Mouse (Mus musculus) limb, embryonic 13.5 days (tissue): ENCODE measurements around the gene Mapkapk3. TPM values are rescaled to one million over a fixed set of nuclear protein-coding genes. Genes with fewer than 3 reads are reported as not detected.

Source experiments
- ATAC-seq: fragments of 200-750 bp; cut with Nextera tagmentation; 2 replicates; pipeline ENCODE4 v1.8.0; 2017; ENCODE audit warnings: low read depth, moderate number of reproducible peaks, moderate TSS enrichment; ENCODE audit not compliant: low FRiP score
- H3K27ac ChIP-seq: fragments of 300-500 bp; sonication (generic); 2 replicates; pipeline ENCODE4 v1.5.1; 2015; ENCODE audit warnings: inconsistent platforms, mild to moderate bottlenecking, moderate library complexity
- H3K27me3 ChIP-seq: fragments of 300-500 bp; sonication (generic); 2 replicates; pipeline ENCODE4 v1.6.1; 2015; ENCODE audit warnings: mild to moderate bottlenecking, inconsistent platforms
- H3K36me3 ChIP-seq: fragments of 300-500 bp; sonication (generic); 2 replicates; pipeline ENCODE4 v1.6.1; 2015; ENCODE audit warnings: inconsistent platforms, mild to moderate bottlenecking, moderate library complexity
- H3K4me1 ChIP-seq: fragments of 300-500 bp; sonication (generic); 2 replicates; pipeline ENCODE4 v1.6.1; 2015; ENCODE audit warnings: inconsistent platforms
- H3K4me2 ChIP-seq: fragments of 300-500 bp; sonication (generic); replicated peaks from 2 replicates; pipeline ENCODE4 v1.6.1; 2015; ENCODE audit warnings: inconsistent platforms, mild to moderate bottlenecking, moderate library complexity
- H3K4me3 ChIP-seq: fragments of 300-500 bp; sonication (generic); 2 replicates; pipeline ENCODE4 v1.5.1; 2015; ENCODE audit warnings: moderate library complexity, mild to moderate bottlenecking, inconsistent platforms
- H3K9ac ChIP-seq: fragments of 300-500 bp; sonication (generic); 2 replicates; pipeline ENCODE4 v1.6.1; 2015; ENCODE audit warnings: mild to moderate bottlenecking, inconsistent platforms
- H3K9me3 ChIP-seq: fragments of 300-500 bp; sonication (generic); 2 replicates; pipeline ENCODE4 v1.6.1; 2016; ENCODE audit warnings: inconsistent platforms
- WGBS: fragments of 180-500 bp; shearing (Covaris S2); methylation state at CpG from one replicate; pipeline ENCODE4 v1.1.7; 2015; 5-methylcytosine and 5-hydroxymethylcytosine counted together
- polyA plus RNA-seq: library from polyadenylated mRNA; unstranded; fragments of >200 nt; fragmentation: Nextera tagmentation; extraction: Ambion mirVana; gene quantifications from 2 replicates; pipeline ENCODE4 v1.2.1, GENCODE M21; 2015

Mapkapk3 gene
- polyA plus RNA-seq, result 6.3 and 6.7 TPM in 2 replicates

DNA sequence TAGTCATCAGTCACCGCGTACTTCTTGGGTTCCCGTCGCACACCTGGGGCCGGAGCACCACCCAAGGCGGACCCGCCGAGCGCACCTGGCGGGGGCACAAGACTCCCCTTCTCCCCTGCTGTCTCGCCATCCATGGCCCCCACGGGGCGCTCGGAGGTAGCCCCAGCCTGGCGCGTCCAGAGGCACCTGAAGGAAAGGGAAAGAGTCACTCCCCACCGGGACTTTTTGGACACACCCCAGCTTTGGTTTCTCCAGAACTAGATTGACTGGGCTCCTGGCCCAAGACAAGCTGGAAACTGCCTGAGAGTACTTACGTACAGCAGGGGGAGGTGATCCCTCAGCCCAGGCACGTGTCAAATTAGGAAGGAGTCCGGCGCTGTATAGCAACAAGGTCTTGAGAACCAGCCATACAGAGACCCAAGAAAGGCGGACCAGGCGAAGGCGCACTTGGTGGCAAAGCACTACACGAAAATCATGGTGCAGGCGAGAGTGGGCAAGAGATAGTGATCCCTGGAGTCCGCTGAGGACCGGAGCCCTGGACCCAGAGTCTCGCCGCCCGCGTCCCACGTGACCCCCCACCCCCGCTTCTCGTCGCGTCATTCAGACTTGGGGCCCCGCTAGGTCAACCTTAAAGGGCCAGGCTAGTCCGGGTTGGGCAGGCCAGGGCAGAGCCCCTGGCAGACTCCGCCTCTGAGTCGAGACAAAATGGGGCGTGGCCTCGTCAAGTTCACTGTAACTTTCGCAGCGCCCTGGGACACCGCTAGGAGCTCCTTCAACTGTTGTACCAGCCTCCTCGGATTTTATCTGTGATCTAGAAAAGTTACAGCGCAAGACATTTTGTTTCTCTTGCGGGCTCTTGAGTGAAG lies at the start of gene Mapkapk3:
Gene Mapkapk3 (minus strand): TSS at position 667 of the 866 bp plus-strand sequence.
- peak; percentile 80 for ATAC-seq
- Histone ChIP-seq H3K27me3 (peaks cover 14% of the 10 kb centered on the region), H3K27ac (no peak within 1 kb of the TSS), H3K36me3 (no peaks in the 10 kb centered on the region), H3K4me2 (peak within 1 kb of the TSS; percentile 89), H3K9ac (peak within 1 kb of the TSS; percentile 62), H3K4me1 (peaks cover 12% of the 10 kb centered on the region), H3K9me3 (no peaks in the 10 kb centered on the region), H3K4me3 (peak within 1 kb of the TSS; percentile 53)
- WGBS, result 2% methylated on average over 49 of the region's 49 CpGs

DNA sequence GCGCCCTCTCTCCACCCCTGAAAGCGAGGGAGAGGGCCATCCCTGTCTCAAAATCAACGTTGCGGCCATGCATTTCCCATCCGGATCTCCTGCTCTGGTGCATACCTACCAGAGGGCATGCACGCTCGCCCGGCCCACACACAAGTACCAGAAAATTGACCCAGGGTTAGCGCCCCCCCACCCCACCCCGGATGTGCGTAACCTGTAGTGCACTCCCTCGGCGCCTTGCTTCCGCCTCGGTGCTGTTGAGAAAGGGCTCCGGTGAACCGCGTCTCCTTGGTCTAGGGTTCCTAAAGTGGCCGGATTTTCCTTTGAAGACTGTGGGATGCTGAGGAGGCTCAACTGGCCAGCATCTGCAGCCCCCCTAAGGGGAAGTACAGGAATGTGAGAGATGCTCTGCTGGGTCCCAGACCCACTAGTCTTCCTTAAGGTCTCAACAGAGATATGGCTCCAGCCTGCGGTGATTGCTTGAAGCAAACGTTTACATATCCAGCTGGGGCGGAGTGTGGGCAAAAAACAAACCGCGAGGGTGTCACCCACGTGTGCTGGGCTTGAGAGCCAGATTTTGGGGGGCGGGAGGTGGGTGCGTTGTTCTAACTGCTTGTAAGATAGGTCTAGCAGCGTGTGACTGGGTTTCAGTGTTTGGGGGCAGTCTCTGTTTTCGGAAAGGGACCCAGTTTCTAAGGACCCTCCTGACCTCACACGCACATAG lies 48.7 kb upstream of the Mapkapk3 start, which contains the start of gene Hemk1:
Gene Hemk1 (minus strand): TSS at position 179 of the 712 bp plus-strand sequence.
- H3K9me3 ChIP-seq, result no peaks in the 10 kb centered on the region
- peaks cover 22% of the 10 kb centered on the region for H3K27me3 ChIP-seq
- no peak within 1 kb of the TSS; the same call in 1 of the 2 replicates for H3K27ac ChIP-seq
- peaks cover 19% of the 10 kb centered on the region for H3K4me1 ChIP-seq
- peak within 1 kb of the TSS; percentile 80 for H3K9ac ChIP-seq
- peak; percentile 69 for ATAC-seq
- H3K4me2 ChIP-seq, result peak within 1 kb of the TSS; percentile 90
- H3K4me3 ChIP-seq, result peak within 1 kb of the TSS; percentile 60
- WGBS, result 5% methylated on average over 30 of the region's 30 CpGs
- 0 out of 2 replicates have a peak, but pooled peaks cover 5% of the 10 kb centered on the region for H3K36me3 ChIP-seq

DNA sequence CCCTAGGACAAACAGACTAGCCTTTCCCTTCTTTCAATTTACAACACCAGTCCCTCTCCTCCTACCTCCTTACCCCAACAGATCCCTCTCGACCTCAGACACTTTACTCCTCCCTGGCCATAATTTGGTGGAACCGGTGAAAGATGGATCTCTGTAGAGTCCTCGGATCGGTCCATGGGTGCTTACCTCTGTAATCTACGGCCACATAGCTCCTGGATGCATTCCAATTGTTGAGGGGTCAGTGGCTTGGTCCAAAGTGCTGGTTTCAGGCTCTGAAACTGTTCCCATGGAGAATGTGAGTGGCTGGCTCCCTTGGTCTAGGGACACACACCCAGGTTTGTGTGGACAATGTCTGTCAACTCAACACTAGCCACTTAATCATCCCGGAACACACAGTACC lies 46.7 kb upstream of the Mapkapk3 start:
- Histone ChIP-seq H3K4me1 (peaks cover 19% of the 10 kb centered on the region), H3K9ac (no peak overlapping the region), H3K27me3 (peaks cover 4% of the 10 kb centered on the region), H3K4me2 (no peak overlapping the region), H3K4me3 (no peak overlapping the region), H3K9me3 (no peaks in the 10 kb centered on the region), H3K36me3 (peaks cover 12% of the 10 kb centered on the region), H3K27ac (no peak overlapping the region)
- 87% methylated on average over 6 of the region's 6 CpGs for WGBS
- ATAC-seq, result no peak

DNA sequence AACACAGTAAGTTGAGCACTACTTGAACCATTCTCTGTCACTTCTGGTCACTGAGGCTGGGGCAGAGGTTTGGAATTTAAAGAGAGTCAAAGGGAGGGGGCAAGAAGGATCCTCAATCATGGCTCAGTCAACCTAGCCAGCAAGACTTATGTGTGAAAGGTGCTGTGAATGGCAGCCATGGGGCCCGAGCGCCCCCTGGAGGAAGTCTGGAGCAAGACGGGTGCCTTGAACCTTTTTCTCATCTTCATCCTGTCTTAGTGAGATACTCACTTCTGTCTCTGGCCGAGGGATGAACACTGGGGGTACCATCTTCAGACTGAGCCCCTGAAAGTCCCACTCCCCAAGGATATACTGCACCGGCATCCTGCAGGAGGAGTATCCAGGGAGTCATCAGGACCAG lies 46.2 kb upstream of the Mapkapk3 start:
- Histone ChIP-seq H3K4me1 (peaks cover 14% of the 10 kb centered on the region), H3K4me3 (no peak overlapping the region), H3K36me3 (peaks cover 12% of the 10 kb centered on the region), H3K4me2 (no peak overlapping the region), H3K27me3 (no peaks in the 10 kb centered on the region), H3K9ac (no peak overlapping the region), H3K27ac (no peak overlapping the region), H3K9me3 (no peaks in the 10 kb centered on the region)
- no peak for ATAC-seq
- WGBS, result 11% methylated on average over 5 of the region's 5 CpGs

DNA sequence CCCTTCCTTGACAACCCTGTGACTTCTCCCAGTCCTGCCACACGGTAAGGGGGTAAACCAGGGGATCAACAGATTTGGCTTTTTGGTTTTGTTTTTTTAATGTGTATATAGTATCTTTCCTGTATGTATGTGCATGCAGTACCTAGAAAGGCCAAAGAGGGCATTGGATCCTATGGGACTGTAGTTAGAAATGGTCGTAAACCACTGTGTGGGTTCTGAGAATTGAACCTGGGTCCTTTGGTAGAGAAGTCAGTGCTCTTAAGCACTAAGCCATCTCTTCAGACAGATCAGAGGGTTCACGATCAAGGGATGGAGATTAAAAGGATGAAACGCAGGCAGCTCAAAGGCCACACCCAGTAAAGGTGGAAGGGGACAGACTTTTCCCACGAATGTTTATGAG lies 45.4 kb upstream of the Mapkapk3 start:
- no peaks in the 10 kb centered on the region for H3K27me3 ChIP-seq
- ATAC-seq, result no peak
- no peak overlapping the region for H3K27ac ChIP-seq
- no peaks in the 10 kb centered on the region for H3K9me3 ChIP-seq
- no peak overlapping the region for H3K9ac ChIP-seq
- no peak overlapping the region for H3K4me2 ChIP-seq
- peaks cover 16% of the 10 kb centered on the region for H3K36me3 ChIP-seq
- 92% methylated on average over 5 of the region's 5 CpGs for WGBS
- peaks cover 13% of the 10 kb centered on the region for H3K4me1 ChIP-seq
- H3K4me3 ChIP-seq, result no peak overlapping the region

DNA sequence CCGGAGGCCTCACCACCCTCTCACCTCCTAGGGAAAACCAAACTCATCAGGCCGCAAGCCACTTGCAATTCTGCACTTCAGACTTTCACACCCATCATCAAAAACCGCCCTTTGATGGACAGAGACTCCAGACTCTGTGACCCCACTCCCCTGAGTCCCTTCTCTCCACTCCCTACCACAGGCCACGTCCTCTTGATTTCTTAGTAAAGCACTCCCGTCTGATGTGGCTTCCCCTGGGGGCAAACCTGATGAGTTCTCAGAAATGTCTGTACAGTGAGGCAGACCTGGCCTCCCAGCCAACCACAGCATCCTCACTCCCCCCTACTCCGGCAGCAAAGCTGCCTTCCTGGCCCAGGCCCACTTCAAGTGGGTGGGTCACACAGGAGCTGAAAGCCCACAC lies 44.7 kb upstream of the Mapkapk3 start:
- Histone ChIP-seq H3K4me1 (peaks cover 13% of the 10 kb centered on the region), H3K4me2 (no peak overlapping the region), H3K27me3 (no peaks in the 10 kb centered on the region), H3K36me3 (peaks cover 16% of the 10 kb centered on the region), H3K9ac (no peak overlapping the region), H3K27ac (no peak overlapping the region), H3K4me3 (no peak overlapping the region), H3K9me3 (no peaks in the 10 kb centered on the region)
- 73% methylated on average over 6 of the region's 6 CpGs for WGBS
- no peak for ATAC-seq

DNA sequence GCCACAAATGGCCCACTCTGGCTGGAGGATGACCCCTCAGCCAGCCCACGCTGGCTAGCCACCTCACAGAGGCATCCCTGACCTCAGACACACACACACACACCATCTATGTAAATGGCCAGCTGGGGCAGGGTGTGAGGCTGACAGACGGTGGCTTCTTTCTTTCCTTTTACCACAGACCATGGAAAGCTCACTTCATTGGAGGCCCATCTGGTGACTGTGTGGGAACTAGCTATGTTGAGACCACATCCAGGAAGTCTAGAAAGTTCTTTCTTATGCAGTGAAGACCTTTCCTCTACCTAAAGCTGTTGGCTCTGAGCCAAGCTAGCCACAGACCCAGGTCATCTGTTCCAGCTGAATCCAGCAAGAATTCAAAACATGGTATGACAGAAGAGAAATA lies 44.0 kb upstream of the Mapkapk3 start:
- H3K36me3 ChIP-seq, result peaks cover 16% of the 10 kb centered on the region
- H3K27ac ChIP-seq, result no peak overlapping the region
- H3K27me3 ChIP-seq, result no peaks in the 10 kb centered on the region
- ATAC-seq, result no peak
- peaks cover 9% of the 10 kb centered on the region for H3K4me1 ChIP-seq
- H3K9ac ChIP-seq, result 0 out of 2 replicates have a peak overlapping the region, but pooled peaks have one; percentile 8
- H3K9me3 ChIP-seq, result no peaks in the 10 kb centered on the region
- no peak overlapping the region for H3K4me2 ChIP-seq
- 48% methylated on average over 2 of the region's 2 CpGs for WGBS
- H3K4me3 ChIP-seq, result no peak overlapping the region

DNA sequence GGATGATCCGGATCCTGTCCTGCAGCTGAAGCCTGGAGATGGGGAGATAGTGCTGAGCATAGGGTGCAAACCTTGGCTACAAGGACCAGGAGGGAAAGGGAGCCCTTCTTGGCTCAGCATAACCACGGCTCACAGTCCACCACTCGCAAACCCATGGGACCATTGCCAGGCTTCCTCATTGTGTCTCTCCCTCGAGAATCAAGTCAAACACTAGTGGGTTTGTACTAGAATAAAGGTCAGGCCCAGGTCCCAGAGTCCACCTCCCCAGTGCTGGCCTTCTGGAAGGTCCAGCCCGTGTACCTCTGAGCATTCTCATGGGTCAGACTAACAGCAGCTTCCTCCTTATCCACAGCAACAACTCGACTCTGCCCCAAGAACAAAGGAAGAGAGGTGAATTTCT lies 41.1 kb upstream of the Mapkapk3 start:
- Histone ChIP-seq H3K27me3 (no peaks in the 10 kb centered on the region), H3K27ac (no peak overlapping the region), H3K4me3 (no peak overlapping the region), H3K4me2 (no peak overlapping the region), H3K9me3 (no peaks in the 10 kb centered on the region), H3K36me3 (peaks cover 23% of the 10 kb centered on the region), H3K4me1 (no peaks in the 10 kb centered on the region), H3K9ac (no peak overlapping the region)
- 77% methylated on average over 6 of the region's 6 CpGs for WGBS
- no peak for ATAC-seq

DNA sequence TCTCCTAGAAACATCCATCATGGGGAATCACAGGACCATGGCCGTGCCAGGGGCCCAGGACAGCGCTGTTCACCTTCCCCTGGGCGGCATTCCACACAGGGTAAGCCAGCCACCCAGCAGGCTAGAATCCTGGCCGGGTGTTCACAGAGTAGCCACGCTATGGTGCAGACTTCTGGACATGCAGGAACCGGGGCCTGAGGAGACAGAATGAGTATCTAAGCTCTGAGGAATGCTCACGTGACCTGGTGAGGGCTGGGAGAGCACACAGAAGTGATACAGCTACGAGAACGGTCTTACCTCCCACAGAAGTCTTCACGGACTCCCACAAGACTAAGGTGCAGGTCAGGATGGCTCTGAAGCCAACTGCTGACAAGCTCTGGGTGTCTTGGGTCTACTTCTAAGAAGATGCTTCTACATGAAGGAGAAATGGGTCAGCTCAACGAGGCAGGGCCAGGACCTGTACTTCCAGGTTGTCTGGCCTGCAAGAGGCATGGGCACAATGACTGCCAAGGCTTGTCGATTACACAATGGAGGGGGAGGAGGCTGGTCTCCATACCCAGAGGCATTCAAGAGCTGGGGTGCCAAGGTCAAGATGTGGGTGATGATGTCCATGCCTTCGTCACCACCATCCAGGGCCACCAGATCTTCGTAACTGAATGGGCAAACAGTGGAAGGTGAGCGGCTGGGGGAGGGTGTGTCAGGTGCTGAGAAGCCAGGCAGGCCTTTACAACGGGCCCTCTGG lies 38.4 kb upstream of the Mapkapk3 start:
- WGBS, result 87% methylated on average over 16 of the region's 16 CpGs

DNA sequence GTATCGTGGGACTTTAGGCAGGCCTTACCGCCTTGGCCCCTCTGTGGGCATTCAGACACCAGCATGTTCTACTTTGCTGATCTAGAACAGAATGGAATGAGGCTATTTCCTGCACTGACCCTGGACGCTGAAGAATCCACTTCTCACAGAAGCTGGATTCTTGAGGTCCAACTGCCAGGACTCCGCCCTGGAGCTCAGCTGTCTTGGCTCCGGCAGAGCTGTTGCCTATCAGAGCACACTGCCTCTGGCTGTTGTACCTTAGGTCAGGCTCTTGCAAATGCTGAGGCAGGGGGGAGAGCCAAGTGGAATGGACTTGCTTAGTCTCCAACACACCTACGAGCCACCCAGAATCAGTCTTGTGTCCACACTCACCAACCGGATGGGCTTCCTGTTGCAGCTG lies 36.2 kb upstream of the Mapkapk3 start:
- Histone ChIP-seq H3K4me3 (no peak overlapping the region), H3K9ac (peak overlapping the region; percentile 4; the same call in 1 of the 2 replicates), H3K9me3 (no peaks in the 10 kb centered on the region), H3K4me1 (no peaks in the 10 kb centered on the region), H3K27ac (no peak overlapping the region), H3K36me3 (peaks cover 10% of the 10 kb centered on the region), H3K27me3 (no peaks in the 10 kb centered on the region), H3K4me2 (no peak overlapping the region)
- ATAC-seq, result no peak
- WGBS, result 85% methylated on average over 7 of the region's 7 CpGs

More for the DNA sequence above, 38.4 kb upstream of the Mapkapk3 start:
- H3K4me2 ChIP-seq, result no peak overlapping the region
- H3K4me3 ChIP-seq, result no peak overlapping the region
- H3K9ac ChIP-seq, result peak overlapping the region; percentile 43; the same call in 1 of the 2 replicates
- H3K4me1 ChIP-seq, result no peaks in the 10 kb centered on the region
- peaks cover 17% of the 10 kb centered on the region for H3K36me3 ChIP-seq
- H3K27me3 ChIP-seq, result no peaks in the 10 kb centered on the region
- no peak overlapping the region for H3K27ac ChIP-seq
- no peaks in the 10 kb centered on the region for H3K9me3 ChIP-seq
- no peak for ATAC-seq

DNA sequence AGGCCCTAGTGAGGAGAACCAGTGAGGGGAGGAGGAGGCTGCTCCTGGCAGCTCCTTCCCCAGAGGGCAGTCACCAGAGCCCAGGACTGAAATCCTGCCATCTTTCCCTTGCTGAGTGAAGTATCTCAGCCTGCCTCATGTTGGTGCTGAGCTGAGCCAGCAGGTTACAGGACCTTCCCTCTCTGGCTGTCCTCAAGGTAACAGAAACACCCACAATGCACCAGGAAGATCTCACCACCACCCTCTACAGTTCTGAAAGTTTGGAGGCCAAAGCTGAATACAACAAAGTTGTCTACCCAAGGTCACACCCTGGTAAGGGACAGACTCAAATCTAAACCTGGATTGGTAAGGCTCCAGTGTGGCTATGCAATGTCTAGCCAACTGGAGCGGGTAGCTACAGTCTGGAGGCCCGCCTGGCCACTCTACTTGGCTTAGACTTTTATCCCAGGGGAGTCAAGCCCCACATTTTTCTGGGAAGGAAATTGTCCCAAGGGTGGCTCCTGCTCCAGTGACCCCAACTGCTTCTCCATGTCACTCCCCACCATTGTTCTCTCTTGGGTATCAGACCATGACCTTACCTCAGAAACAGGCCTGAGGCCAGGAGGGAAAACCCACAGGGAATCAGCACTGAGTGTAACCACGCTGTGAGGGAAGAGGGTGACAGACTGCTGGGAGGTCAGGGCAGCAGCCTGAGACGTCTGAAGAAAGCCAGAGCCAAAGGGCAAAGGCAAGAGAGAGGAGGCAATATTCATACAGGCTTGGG lies 35.3 kb upstream of the Mapkapk3 start:
- Histone ChIP-seq H3K27ac (no peak overlapping the region), H3K36me3 (peaks cover 7% of the 10 kb centered on the region), H3K9ac (no peak overlapping the region), H3K27me3 (no peaks in the 10 kb centered on the region), H3K4me2 (no peak overlapping the region), H3K9me3 (no peaks in the 10 kb centered on the region), H3K4me1 (no peaks in the 10 kb centered on the region), H3K4me3 (no peak overlapping the region)
- ATAC-seq, result no peak
- 59% methylated on average over 4 of the region's 4 CpGs for WGBS
